Mouse (Mus musculus) cerebellum, postnatal 4 days (tissue): ENCODE data around the gene F12.

ENCODE experiments used
- DNase-seq, 2 experiments: peaks; one replicate each; pipeline ENCODE4 v3.0.0; 2022; ENCODE audit warnings: low spot score in 2 of 2, mixed read lengths in 1 of 2

Gene F12

DNA sequence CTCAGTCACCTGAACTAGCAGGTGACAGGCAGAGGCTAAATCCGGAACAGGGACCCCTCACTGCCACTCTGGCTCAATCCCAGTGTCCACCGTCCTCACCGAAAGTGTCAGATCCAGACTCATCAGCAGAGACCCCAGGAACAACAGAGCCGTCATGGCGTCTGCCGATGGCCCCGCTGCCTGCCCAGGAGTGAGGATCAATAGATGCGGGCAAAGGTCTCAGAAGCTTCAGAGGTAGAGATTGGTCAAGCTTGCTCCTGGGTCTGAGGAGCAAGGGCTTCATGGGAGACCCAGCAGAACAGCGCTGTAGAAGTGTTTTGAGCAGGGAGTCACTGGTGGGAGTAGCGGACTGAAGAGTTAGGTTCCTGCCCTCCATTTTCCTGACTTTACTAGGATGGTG lies at the start of gene F12:
Gene F12 (minus strand): TSS at position 181 of the 400 bp plus-strand sequence.
- DNase-seq = no peak

DNA sequence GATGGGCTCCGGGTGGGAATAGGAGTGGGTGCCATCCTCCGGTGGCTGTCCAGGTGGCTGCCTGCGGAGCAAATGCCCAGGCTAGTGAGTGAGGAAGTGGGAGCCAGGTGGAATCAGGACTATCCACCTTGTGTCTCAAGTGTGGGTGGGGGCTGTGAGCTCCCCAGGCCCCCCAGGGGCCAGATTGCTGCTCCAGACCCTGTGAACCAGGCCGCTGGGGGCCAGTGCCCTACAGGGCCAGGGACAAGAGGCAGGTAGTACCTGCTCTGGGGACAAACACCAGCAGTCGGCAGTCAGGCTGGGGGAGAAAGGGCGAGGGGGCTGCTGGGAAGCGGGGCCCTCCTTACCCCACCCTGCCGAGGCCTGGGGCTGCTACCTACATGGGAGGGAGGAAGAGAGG lies 49.7 kb upstream of the F12 start:
- DNase-seq = no peak

DNA sequence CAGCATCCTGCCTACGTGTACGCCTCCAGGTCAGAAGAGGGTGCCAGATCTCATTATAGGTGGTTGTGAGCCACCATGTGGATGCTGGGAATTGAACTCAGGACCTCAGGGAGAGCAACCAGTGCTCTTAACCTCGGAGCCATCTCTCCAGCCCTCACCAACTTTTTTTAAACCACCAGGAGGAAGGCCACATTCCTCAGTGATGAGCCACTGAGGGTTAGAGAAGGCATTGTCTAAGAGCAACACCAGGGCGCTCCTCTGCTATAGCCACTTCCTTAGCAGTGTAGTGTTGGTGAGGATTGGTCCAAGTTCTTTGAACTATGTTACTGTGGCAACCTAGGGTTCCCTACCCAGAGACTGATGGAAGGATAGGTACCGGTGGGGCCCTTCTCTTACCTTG lies 49.2 kb upstream of the F12 start:
- DNase-seq = no peak

DNA sequence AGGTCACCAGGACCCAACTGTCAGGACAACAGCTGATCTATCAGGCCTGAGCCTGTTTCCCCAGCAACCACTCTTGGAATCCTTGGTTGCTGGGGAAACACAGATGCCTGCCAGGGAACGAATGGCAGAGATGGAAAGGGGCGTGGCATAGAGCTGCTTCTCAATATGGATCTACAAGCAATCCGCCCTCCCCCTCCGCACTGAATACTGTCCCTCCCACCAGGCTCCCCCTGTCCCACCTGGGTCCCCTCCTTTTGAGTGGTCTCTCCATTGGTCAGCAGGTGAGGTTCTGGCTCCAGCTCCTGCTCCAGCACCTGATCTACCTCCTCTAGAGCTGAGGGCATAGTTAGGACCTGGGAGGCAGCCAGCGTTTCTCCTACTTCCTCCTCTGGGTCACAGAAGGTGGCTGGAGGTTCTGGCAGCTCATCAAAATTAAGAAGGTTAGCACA lies 48.1 kb upstream of the F12 start:
- peak in 1 of 2 experiments; percentile 66 for DNase-seq

DNA sequence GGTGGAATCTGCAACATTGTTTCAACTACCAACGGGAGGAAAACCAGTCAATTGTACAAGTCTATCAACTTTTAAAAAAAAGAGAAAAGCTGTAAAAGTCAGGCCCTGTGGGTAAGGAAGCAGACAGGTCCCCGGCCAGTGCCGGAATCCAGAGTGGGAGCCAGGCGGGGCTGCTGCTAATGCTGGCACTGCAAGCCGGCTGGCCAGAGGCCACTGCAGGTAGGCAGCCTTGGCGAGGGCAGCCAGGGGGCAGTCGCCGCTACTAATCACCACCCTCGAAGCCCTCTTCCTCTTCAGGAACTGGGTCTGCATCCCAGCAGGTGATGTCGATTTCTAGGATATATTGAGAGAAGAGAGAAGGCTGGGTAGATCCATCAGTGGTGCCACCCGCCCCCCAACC lies 47.4 kb upstream of the F12 start:
- no peak for DNase-seq

DNA sequence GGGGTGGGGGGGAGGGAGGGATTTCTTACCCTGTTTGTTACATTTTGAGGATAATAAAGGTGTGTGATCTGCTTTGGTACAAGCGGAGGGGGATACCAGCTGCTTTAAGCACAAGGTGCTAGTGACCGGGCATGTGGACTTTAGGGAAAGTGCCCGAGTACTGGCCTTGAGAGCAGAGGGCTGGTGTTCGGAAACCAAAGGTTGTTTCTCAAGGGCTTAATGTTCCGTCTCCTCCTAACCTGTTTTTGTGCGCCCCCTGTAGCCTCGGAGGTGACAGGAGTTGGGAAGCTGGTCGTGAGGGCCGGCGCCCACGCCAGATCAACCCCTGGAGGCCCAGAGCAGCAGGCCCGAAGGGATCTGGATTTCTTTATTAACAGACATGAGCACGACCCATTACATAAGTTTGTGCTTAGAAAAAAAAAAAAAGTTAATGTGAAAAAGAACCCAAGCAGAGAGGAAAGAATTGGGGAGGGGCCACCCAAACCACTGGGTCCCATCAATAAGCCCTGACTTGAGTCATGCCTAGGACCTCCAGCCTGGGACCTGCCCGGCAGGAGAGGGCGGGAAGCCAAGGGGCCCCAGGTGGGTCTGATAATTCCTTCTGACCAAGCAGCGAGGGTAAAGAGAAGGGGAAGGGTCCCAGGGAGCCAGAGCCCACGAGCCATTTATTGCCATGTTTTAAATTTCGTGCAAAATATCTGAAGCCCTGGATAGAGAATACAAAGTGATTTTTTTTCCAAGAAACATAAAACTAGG lies 46.7 kb upstream of the F12 start:
- no peak for DNase-seq

DNA sequence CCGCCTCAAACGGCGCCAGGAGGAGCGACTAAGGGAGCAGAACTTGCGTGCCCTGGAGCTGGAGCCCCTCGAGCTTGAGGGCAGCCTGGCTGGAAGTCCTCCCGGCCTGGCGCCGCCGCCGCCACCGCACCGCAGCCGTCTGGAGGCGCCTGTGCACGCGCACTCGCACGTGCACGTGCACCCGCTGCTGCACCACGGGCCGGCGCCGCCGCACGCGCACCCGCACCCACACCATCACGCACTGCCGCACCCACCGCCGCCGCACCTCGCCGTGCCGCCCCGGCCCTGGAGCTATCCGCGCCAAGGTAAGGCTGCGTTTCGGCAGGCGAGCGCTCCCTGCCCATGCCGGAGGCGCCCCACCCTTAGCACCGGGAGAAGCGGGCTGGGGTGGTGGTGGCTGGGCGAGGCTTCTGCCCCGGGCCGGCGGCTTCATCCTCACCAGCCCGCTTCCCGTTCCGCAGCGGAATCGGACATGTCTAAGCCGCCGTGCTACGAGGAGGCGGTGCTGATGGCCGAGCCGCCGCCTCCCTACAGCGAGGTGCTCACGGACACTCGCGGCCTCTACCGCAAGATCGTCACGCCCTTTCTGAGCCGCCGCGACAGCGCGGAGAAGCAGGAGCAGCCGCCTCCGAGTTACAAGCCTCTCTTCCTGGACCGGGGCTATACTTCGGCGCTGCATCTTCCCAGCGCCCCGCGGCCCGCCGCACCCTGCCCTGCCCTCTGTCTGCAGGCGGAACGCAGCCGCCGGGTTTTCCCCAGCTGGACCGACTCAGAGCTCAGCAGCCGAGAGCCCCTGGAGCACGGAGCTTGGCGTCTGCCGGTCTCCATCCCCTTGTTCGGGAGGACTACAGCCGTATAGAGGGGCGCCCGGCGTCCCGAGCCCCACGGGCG lies 45.8 kb upstream of the F12 start:
- DNase-seq = peak; percentile 51 to 73

DNA sequence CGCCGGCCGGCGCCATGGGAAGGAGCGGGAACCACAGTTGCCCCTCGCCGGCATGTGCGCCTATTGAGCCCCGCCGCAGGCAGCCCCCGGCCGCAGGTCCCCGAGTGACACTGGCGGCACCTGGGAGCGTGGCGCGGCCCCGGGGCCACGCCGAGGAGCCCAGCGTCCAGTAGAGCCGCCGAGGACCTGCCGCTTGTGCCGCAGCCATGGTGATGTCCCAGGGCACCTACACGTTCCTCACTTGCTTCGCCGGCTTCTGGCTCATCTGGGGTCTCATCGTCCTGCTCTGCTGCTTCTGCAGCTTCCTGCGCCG lies 45.2 kb upstream of the F12 start:
- DNase-seq = no peak

DNA sequence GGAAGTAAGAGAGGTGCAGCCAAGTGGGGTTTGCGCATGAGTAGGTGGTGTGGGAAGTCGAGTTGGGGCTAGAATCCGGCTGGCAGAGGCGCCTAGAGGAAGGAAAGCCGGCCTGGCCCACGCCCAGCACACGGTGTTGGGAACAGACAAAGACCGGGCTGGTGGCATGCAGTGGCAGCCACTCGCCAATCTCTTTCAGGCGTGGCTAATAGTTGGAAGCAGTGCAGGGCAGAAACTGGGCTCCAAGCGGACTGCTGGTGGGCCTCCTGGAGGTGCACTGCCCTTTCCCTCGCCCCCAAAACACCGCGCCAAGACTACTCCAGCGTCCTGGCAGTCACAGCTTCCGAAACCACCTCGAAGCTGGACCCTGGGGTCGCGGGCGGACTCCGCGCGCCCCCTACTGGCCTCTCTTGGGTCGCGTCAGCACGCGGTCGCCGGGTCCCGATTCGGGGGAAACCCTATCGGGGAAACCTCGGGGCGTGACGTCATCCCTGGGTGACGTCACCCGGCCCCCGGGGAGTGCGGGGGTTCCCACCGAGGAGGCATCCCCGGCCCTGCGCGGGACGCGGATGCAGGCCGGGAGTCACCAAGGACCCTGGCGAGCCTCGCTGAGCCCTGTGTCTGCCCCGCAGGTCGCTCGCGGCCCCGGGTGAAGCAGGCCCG lies 44.7 kb upstream of the F12 start:
- DNase-seq = peak; percentile 84 to 97

DNA sequence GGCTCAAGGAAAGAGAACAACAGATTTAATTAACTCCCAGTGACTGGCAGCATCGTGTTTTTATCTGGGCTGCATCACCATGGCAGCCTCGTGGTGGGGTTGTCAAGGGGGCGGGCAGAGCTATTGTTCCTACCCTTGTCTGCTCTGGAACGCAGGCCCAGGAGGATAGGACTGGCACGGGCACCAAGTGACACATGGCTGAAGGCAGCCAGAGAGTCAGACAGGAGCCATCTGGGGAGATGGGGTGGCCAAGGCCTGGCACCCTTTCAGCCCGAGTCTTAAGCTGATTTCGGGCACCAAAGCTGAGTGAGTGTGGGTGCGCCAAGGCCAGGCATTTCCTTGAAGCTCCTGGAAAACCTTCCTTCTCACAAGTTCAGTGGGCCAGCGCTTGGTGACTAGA lies 43.8 kb upstream of the F12 start:
- peak; percentile 58 to 80 for DNase-seq

DNA sequence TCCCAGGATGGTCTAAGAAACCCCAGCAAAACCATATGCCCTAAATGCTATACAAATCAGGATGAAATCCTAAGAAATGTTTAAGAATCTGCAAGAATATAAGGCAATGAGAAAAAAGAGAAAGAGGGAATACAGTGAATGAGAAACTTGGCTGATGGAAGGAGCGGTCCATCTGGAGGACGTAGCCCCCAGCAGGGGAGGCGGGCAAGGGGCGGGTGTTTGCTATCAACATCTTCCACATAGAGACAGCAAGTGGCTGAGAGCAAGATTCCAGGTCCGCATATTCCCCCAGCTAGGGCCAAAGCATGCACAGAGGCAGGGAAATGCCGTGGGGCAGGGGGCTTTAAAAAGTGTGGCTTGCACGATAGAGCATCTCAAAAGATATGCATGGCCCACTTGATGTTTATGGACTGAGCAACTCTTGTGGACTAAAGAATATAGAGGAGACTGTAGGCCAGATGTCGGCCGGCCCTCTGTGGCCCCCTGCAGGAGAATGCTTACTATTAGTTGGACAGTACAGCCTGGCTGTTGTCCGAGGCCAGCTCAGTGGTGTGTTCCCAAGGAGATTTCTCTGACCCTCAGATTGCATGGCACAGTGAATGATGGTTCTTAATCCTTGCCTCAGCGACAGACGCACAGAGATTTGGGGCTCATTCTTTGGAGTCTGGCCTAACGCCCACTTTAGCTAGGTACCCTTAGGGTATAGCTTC lies 42.4 kb upstream of the F12 start:
- no peak for DNase-seq

DNA sequence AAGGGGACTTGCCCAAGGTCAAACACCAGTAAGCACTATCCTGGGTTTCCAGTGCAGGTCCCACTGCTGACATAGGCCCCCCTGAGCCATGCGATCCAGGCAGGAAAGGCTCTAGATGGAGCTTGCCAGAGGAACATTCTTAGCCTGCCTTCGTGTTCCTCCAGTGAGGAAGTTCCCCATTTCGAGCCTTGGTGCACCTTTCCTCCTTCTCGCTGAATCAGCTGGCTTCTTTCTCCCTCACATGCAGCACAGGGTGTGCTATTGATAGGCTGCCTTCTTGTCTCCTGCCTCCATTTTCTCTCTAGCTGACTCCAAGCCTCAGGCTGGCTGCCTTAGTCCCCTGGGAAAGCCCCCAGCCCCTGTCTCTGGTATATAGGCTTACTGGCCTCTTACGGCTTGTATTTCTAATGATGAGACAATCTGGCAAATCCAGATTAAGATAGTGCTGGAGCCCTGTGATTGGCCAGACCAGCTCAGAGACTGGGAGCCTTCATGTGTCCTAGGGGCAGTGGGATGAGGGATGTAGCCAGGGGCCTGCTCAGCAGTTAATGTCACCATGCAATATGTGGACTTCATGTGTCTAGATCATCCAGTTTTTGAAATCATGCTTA lies 39.3 kb upstream of the F12 start:
- no peak for DNase-seq

DNA sequence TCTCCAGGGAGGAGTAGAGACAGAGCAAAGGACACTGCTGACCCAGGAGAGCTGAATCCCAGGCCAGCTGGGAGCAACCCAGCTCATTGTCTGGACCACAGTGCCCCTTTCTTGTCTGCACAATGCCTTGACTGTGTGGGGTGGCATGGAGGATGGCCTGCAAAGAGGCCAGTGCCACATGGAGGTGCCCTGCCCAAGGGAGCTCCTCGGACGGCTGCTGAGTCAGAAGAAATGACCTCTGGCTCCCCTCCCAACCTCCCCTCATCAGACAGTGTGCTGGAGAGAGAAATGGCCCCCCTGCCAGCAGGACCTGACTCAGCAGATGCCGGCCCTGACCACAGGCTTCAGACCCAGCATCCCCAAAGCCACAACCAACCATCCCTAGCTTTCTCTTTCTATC lies 38.6 kb upstream of the F12 start:
- no peak for DNase-seq

DNA sequence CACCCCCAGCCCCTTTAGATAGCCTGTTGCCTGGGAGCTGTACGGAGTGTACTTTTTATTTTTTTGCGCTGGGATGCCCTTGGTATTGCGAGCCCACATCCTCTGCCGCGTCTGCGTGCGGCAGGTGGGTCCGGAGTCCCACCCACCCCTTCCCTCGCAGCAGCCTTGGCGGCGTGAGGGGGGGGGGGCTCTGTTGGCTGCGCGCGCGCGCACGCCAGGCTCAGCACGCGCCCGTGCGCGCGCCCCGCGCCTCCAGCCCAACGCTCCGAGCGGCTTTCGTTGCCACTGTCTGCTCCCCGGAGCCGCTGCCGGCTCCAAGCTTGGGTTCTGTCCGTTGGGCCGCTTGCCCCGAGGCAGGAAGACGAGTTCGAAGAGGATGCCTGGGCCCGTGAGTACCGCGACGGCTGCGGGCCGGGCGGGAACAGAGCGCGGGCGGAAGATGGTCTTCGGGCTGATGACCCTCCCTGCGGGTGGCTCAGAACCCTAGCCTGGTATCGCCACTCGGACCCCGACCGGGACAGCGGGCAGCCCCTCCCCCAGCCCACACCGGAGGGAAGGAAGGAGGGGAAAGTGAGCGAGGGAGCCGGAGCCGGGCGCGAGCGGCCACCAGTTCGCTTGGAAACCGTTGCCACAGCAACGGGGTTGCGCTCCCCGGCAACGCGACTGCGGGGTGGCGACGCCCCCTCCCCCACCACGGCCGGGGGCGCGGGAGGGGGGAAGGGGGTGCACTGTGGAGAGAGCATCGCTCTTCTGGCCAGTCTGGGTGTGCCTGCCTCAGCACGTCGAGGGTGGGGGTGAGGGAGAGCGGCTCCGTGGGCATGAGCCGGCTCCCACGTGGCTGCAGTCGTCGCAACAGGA lies 37.7 kb upstream of the F12 start, which contains the start of gene Prr7:
Gene Prr7 (plus strand): TSS at position 241 of the 858 bp plus-strand sequence.
- peak; percentile 45 to 71 for DNase-seq

DNA sequence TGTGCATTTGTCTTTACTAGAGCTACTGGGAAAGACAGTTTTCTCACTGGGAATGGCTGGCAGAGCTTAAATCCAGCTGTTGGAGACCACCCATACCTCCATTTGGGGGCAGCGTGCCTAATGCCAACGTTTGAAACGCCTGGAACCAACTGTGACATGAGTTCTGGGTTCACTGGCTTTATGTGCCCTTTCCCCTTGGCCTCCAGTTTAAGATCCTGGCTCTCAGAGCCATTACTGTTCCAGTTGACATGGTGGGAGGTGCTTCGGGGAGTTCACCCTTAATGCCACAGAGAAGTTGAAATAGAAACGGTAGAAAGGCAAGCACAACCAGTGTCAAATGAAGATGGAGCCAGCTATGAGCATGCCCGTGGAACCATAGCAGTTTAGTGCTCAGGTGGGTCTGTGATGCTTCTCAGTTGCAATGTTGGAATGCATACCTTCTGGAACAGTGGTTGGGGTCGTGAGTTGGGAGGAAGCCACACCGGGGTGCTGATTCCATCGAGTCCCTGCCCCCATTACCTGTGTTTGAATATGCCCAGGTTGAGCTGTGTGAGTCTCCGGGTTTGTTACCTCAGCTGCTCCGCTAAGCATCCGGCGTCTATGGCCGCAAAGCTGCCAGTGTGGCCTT lies 36.9 kb upstream of the F12 start:
- no peak for DNase-seq

DNA sequence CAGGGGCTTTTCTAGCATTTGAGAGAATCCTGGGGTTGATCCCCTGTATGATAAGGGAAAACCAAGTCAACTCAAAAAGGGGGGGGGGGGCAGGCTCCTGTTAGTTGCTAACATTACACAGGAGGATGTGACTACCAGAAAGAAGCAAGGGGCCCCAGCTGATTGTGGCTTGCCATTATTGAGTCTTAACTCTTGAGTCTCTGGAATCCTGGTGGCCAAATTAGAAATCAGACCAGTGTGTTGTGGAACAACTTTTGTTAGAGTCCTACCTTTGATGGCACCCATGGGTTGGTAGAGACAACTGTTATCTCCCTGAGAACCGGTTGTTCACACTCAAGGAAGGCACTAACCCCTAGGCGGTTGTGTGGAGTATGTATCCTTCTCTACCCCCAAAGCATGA lies 36.4 kb upstream of the F12 start:
- no peak for DNase-seq

DNA sequence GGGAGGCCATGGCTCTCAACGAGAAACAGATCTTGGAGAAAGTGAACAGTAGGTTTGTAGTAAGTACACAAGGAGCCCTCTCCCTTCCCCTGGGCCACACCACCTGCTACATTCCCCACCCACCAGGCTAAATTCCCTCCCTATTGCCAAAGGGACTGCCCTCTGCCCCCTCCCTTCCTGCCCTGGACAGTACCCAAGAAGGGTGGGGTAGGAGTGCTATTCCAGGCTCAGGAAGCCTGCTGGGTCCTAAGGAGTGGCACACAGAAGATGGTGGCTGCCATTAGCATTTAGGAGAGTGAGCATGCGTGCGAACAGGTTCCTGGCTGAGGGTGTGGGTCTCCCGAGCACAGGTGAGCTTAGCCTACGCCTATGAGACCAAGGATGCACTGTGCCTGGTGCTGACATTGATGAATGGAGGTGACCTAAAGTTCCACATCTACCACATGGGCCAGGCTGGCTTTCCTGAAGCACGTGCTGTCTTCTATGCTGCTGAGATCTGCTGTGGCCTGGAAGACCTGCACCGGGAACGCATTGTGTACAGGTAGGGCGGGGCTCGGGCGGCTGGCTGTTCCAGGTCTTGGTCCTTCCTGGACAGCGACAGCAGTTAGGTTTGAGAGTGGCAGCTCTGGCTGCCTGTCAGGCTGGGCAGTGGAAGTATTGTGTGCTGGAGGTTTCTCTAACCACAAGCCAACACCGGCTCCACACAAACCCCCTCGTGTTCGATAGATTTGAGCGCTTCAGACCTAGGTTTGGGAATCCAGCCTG lies 25.4 kb upstream of the F12 start:
- DNase-seq = no peak

DNA sequence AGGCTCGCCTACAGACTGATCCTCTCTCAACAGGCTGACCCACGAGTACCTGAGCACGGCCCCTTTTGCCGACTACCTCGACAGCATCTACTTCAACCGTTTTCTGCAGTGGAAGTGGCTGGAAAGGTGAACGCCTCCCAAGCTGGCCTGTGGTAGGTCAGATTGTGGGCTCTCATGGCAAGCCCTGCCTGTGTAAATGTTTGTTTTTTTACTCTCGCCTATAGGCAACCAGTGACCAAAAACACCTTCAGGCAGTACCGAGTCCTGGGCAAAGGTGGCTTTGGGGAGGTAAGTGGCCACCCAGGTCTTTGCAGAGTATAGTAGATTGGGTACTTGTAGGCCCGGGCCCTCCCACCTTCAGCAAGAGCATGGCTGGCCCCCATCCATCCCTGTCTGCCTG lies 24.7 kb upstream of the F12 start:
- DNase-seq = no peak

DNA sequence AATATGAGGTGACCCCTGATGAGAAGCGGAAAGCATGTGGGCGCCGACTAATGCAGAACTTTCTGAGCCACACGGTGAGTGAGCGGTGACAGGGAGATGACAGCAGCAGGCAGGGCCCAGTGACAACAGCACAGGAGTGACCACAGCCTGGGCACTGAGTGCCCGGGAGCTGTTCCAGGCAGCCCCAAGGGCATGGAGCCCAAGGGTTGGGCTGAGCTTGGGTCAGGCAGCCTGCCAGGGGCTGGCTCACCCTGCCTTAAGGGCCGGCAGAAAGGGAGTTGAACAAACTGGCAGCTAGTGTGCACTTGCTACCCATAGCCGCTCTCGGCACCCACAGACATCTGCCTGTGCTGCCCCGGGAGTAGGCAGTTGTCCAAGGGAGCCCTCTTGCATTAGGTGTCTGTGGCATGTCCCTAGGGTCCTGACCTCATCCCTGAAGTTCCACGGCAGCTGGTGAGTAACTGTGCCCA lies 24.0 kb upstream of the F12 start:
- DNase-seq = peak in 1 of 2 experiments; percentile 73
